Comparison of ENCODE assay signal across 8 mouse cellular contexts in genomic region chr16:38562968-38563327, GRCm38 (mm10). TPM values are rescaled to one million over a fixed set of nuclear protein-coding genes. Genes with fewer than 3 reads are reported as not detected.
A peak's percentile ranks its signal among the peaks of the same experiment; 100 is the strongest.
DNase-seq lines count a peak whose midpoint lies in the region; ATAC-seq and TF ChIP-seq lines count a peak whose summit lies in the region.

No protein-coding gene starts in this region.

- H3K27me3 ChIP-seq in heart, embryonic 10.5 days (ENCODE audit: insufficient read depth, poor library complexity, severe bottlenecking): peaks cover 12% of the 10 kb centered on the region; the same call in 1 of the 2 replicates
- no peaks in the 10 kb centered on the region for H3K27me3 ChIP-seq in G1E (ENCODE audit: insufficient read depth, low read length)

- H3K4me3 ChIP-seq in heart, embryonic 10.5 days: peak overlapping the region; percentile 85
- peak overlapping the region; percentile 86 for H3K4me3 ChIP-seq in G1E (ENCODE audit: low read depth, low read length)

- H3K4me1 ChIP-seq in heart, embryonic 10.5 days: peaks cover 6% of the 10 kb centered on the region; the same call in 1 of the 2 replicates
- H3K4me1 ChIP-seq in G1E (ENCODE audit: insufficient read depth, low read depth, low read length): peaks cover 9% of the 10 kb centered on the region

- no peaks in the 10 kb centered on the region for H3K9me3 ChIP-seq in heart, embryonic 10.5 days
- H3K9me3 ChIP-seq in G1E (replicated peaks): no peaks in the 10 kb centered on the region

- under 1% methylated on average over 25 of the region's 25 CpGs for WGBS in heart, embryonic 10.5 days

- peaks cover 32% of the 10 kb centered on the region for H3K36me3 ChIP-seq in heart, embryonic 10.5 days
- peaks cover 34% of the 10 kb centered on the region for H3K36me3 ChIP-seq in G1E (replicated peaks)

- TF ChIP-seq CTCF in G1E (IDR thresholded peaks at IDR 0.05; ENCODE audit: low read depth, low read length): no peak

- H3K27ac ChIP-seq in heart, embryonic 10.5 days: peak overlapping the region; percentile 94

- no peak for DNase-seq in heart, embryonic 10.5 days (ENCODE audit: low spot score)
- no peak for DNase-seq in heart, adult 9 months (ENCODE audit: low spot score in 2 of 2)
- DNase-seq in G1E (ENCODE audit: low spot score): peak; percentile 10
- no peak for DNase-seq in yolk sac, embryonic 10.5 days (ENCODE audit: low spot score)
- no peak for DNase-seq in adrenal gland, adult 18-20 months (ENCODE audit: low spot score in 2 of 2)
- DNase-seq in ovary, postnatal 36 days (ENCODE audit: low spot score): no peak

- 0 out of 2 replicates have a peak, but pooled peaks have one; percentile 18 for ATAC-seq in G1E (ENCODE audit: extremely low read depth, insufficient number of reproducible peaks, low FRiP score, poor library complexity, severe bottlenecking)
- ATAC-seq in hematopoietic stem cell, adult 5-6 weeks (replicated peaks in 1 of 2; ENCODE audit: insufficient read depth in 1 of 2, low FRiP score in 2 of 2, low TSS enrichment in 1 of 2, low read depth in 1 of 2, poor library complexity in 2 of 2, severe bottlenecking in 2 of 2): peak; percentile 50 to 52
- ATAC-seq in megakaryocyte progenitor cell, adult 5-6 weeks (replicated peaks; ENCODE audit: poor library complexity): peak; percentile 47; the same call in 1 of the 2 replicates

RNA-seq across cellular contexts. Expression of gene Tmem39a, which starts 4.5 kb away (rescaled TPM):
- polyA plus RNA-seq in heart, embryonic 10.5 days (2016; fragmentation: Nextera tagmentation; extraction: Ambion mirVana): 76.1 and 105 TPM in 2 replicates
- total RNA-seq in G1E (2014; fragmentation: Nextera tagmentation) (148 and 206 TPM in 2 replicates), G1E (2017) (53.5 and 62.1 TPM in 2 replicates)
- polyA plus RNA-seq in G1E (2012): 10.7 and 17.3 TPM in 2 replicates
- 44.7 and 76.6 TPM in 2 replicates for total RNA-seq in hematopoietic stem cell, adult 5-6 weeks (2017)
- 129 and 146 TPM in 2 replicates for total RNA-seq in megakaryocyte progenitor cell, adult 5-6 weeks (2015)
- 84.5 and 107 TPM in 2 replicates for total RNA-seq in megakaryocyte progenitor cell, adult 5-6 weeks (2017)
- 10 to 100 TPM; 71.5 to 78.4 TPM for total RNA-seq in adrenal gland, adult 18-20 months (2021)

RNA-seq across cellular contexts. Expression of gene Poglut1, which starts 12.9 kb away (rescaled TPM):
- polyA plus RNA-seq in heart, embryonic 10.5 days (2016; fragmentation: Nextera tagmentation; extraction: Ambion mirVana): 40.2 and 50.6 TPM in 2 replicates
- total RNA-seq in G1E (2014; fragmentation: Nextera tagmentation) (74.7 and 79.0 TPM in 2 replicates), G1E (2017) (26.1 and 35.0 TPM in 2 replicates)
- polyA plus RNA-seq in G1E (2012): 8.8 and 10.0 TPM in 2 replicates
- total RNA-seq in hematopoietic stem cell, adult 5-6 weeks (2017): 17.8 and 19.9 TPM in 2 replicates
- total RNA-seq in megakaryocyte progenitor cell, adult 5-6 weeks (2015): 41.1 and 43.1 TPM in 2 replicates
- 19.5 and 20.6 TPM in 2 replicates for total RNA-seq in megakaryocyte progenitor cell, adult 5-6 weeks (2017)
- total RNA-seq in adrenal gland, adult 18-20 months (2021): 10 to 100 TPM; 27.8 to 29.3 TPM

RNA-seq across cellular contexts. Expression of gene Timmdc1, which starts 40.5 kb away (rescaled TPM):
- 25.1 and 39.3 TPM in 2 replicates for polyA plus RNA-seq in heart, embryonic 10.5 days (2016; fragmentation: Nextera tagmentation; extraction: Ambion mirVana)
- 36.7 and 38.7 TPM in 2 replicates for total RNA-seq in G1E (2014; fragmentation: Nextera tagmentation)
- 27.0 and 28.6 TPM in 2 replicates for total RNA-seq in G1E (2017)
- polyA plus RNA-seq in G1E (2012): 25.9 and 28.3 TPM in 2 replicates
- 35.4 and 35.7 TPM in 2 replicates for total RNA-seq in hematopoietic stem cell, adult 5-6 weeks (2017)
- 7.0 and 9.2 TPM in 2 replicates for total RNA-seq in megakaryocyte progenitor cell, adult 5-6 weeks (2015)
- total RNA-seq in megakaryocyte progenitor cell, adult 5-6 weeks (2017): 37.1 and 39.0 TPM in 2 replicates
- 10 to 100 TPM; 43.9 to 51.5 TPM for total RNA-seq in adrenal gland, adult 18-20 months (2021)
